Comparison of ENCODE assay signal across 11 mouse cellular contexts in genomic region chr8:61516745-61517501, GRCm38 (mm10). TPM values are rescaled to one million over a fixed set of nuclear protein-coding genes. Genes with fewer than 3 reads are reported as not detected.
A peak's percentile ranks its signal among the peaks of the same experiment; 100 is the strongest.
DNase-seq lines count a peak whose midpoint lies in the region; ATAC-seq and TF ChIP-seq lines count a peak whose summit lies in the region.
"Had no signal": no experiment of that assay in that cellular context is flagged by ENCODE, and none has a peak within 500 bp of the region (broad histone marks: within the 10 kb centered on the region; RNA-seq: fewer than 3 reads in every experiment).

No protein-coding gene starts in this region.

- H3K27me3 ChIP-seq in MEL (ENCODE audit: control insufficient read depth in 1 of 2, insufficient read depth in 2 of 2, low read length in 2 of 2): no peaks in the 10 kb centered on the region
- H3K27me3 ChIP-seq in hindbrain, embryonic 12.5 days: no peaks in the 10 kb centered on the region
- H3K27me3 ChIP-seq in midbrain, embryonic 15.5 days (replicated peaks): no peaks in the 10 kb centered on the region
- no peaks in the 10 kb centered on the region for H3K27me3 ChIP-seq in liver, embryonic 12.5 days (replicated peaks)
- H3K27me3 ChIP-seq: heart, embryonic 13.5 days; hindbrain, embryonic 15.5 days; limb, embryonic 15.5 days had no signal

- no peaks in the 10 kb centered on the region for H3K79me2 ChIP-seq in MEL (ENCODE audit: control insufficient read depth, insufficient read depth, low read length, poor library complexity)

- peaks cover 0 to 9% of the 10 kb centered on the region in 2 experiments; a peak in 2 of 4 replicates for H3K36me3 ChIP-seq in MEL (ENCODE audit: control insufficient read depth in 1 of 2, insufficient read depth in 2 of 2, low read length in 2 of 2)
- H3K36me3 ChIP-seq in hindbrain, embryonic 12.5 days: peaks cover 11% of the 10 kb centered on the region
- no peaks in the 10 kb centered on the region for H3K36me3 ChIP-seq in midbrain, embryonic 15.5 days (replicated peaks)
- no peaks in the 10 kb centered on the region; the same call in 1 of the 2 replicates for H3K36me3 ChIP-seq in liver, embryonic 12.5 days

- no peak for TF ChIP-seq POLR2A in MEL (IDR thresholded peaks at IDR 0.05; ENCODE audit: control insufficient read depth in 1 of 2, insufficient read depth in 1 of 2, low read depth in 1 of 2, low read length in 2 of 2, poor library complexity in 1 of 2)
- TF ChIP-seq POLR2A in lung, adult 2 months (IDR thresholded peaks at IDR 0.05; ENCODE audit: borderline replicate concordance, extremely low read depth, low read depth, low read length): no peak

- H3K9ac ChIP-seq in MEL (ENCODE audit: control insufficient read depth, low read depth, low read length, poor library complexity, severe bottlenecking): peak overlapping the region; percentile 66; the same call in 1 of the 2 replicates
- H3K9ac ChIP-seq in hindbrain, embryonic 12.5 days: no peak overlapping the region
- no peak overlapping the region for H3K9ac ChIP-seq in midbrain, embryonic 15.5 days
- no peak overlapping the region for H3K9ac ChIP-seq in liver, embryonic 12.5 days
- H3K9ac ChIP-seq: heart, embryonic 13.5 days; hindbrain, embryonic 15.5 days; limb, embryonic 15.5 days had no signal

- no peak overlapping the region for H3K4me2 ChIP-seq in hindbrain, embryonic 12.5 days (replicated peaks)
- peak overlapping the region; percentile 36; the same call in 1 of the 2 replicates for H3K4me2 ChIP-seq in midbrain, embryonic 15.5 days
- H3K4me2 ChIP-seq in liver, embryonic 12.5 days: no peak overlapping the region
- H3K4me2 ChIP-seq: heart, embryonic 13.5 days; limb, embryonic 15.5 days had no signal

- no peak for TF ChIP-seq RAD21 in MEL (IDR thresholded peaks at IDR 0.05; ENCODE audit: low read depth, low read length)

- no peak overlapping the region for H3K27ac ChIP-seq in MEL (ENCODE audit: control insufficient read depth, low read depth, low read length)
- peak overlapping the region; percentile 77 for H3K27ac ChIP-seq in hindbrain, embryonic 12.5 days
- H3K27ac ChIP-seq in midbrain, embryonic 15.5 days: no peak overlapping the region
- H3K27ac ChIP-seq in liver, embryonic 12.5 days: no peak overlapping the region
- H3K27ac ChIP-seq: heart, embryonic 13.5 days; left cerebral cortex, adult 2 months; limb, embryonic 15.5 days had no signal

- H3K4me3 ChIP-seq in MEL (ENCODE audit: control insufficient read depth in 1 of 2, insufficient read depth in 1 of 2, low read depth in 2 of 2, low read length in 2 of 2): peak overlapping the region; percentile 62 to 81
- no peak overlapping the region for H3K4me3 ChIP-seq in hindbrain, embryonic 12.5 days
- no peak overlapping the region for H3K4me3 ChIP-seq in midbrain, embryonic 15.5 days
- no peak overlapping the region for H3K4me3 ChIP-seq in liver, embryonic 12.5 days
- no peak overlapping the region for H3K4me3 ChIP-seq in lung, adult 2 months (replicated peaks; ENCODE audit: extremely low read depth, low read depth, low read length)
- H3K4me3 ChIP-seq: heart, embryonic 13.5 days; limb, embryonic 15.5 days had no signal

- no peak for TF ChIP-seq CTCF in MEL (IDR thresholded peaks at IDR 0.05 in 2 of 3, conservative IDR thresholded peaks at IDR 0.05 in 1 of 3; ENCODE audit: control insufficient read depth in 1 of 3, insufficient read depth in 1 of 3, low read depth in 2 of 3, low read length in 3 of 3, poor library complexity in 1 of 3, severe bottlenecking in 1 of 3)
- no peak for TF ChIP-seq CTCF in lung, adult 2 months (IDR thresholded peaks at IDR 0.05; ENCODE audit: insufficient read depth, low read length)

- ATAC-seq in hindbrain, embryonic 12.5 days (ENCODE audit: low FRiP score): peak; percentile 44
- ATAC-seq in midbrain, embryonic 15.5 days (replicated peaks): 0 out of 2 replicates have a peak, but pooled peaks have one; percentile 28
- ATAC-seq in liver, embryonic 12.5 days: no peak

- TF ChIP-seq EP300 in MEL (IDR thresholded peaks at IDR 0.05; ENCODE audit: low read depth in 1 of 2, low read length in 2 of 2): no peak

- WGBS in hindbrain, embryonic 12.5 days: 67% methylated on average over 8 of the region's 8 CpGs
- WGBS in midbrain, embryonic 15.5 days: 52% methylated on average over 8 of the region's 8 CpGs
- WGBS in liver, embryonic 12.5 days (ENCODE audit: insufficient replicate concordance): 74% methylated on average over 8 of the region's 8 CpGs
- 79% methylated on average over 8 of the region's 8 CpGs for WGBS in lung, adult 2 months

- H3K9me3 ChIP-seq in MEL (replicated peaks; ENCODE audit: insufficient read depth, low read length): no peaks in the 10 kb centered on the region
- H3K9me3 ChIP-seq in hindbrain, embryonic 12.5 days (replicated peaks): no peaks in the 10 kb centered on the region
- H3K9me3 ChIP-seq in midbrain, embryonic 15.5 days: no peaks in the 10 kb centered on the region
- H3K9me3 ChIP-seq in liver, embryonic 12.5 days (replicated peaks): no peaks in the 10 kb centered on the region
- H3K9me3 ChIP-seq: heart, embryonic 13.5 days; hindbrain, embryonic 15.5 days; limb, embryonic 15.5 days had no signal

- DNase-seq in MEL (ENCODE audit: low read depth, low spot score): peak; percentile 4
- DNase-seq in ZHBTc4 (ENCODE audit: low read depth, low spot score): peak; percentile 9
- DNase-seq in cerebellum, postnatal 4 days (ENCODE audit: low spot score in 2 of 2): no peak
- no peak for DNase-seq in lung, adult 2 months

- peaks cover 5 to 6% of the 10 kb centered on the region in 2 experiments for H3K4me1 ChIP-seq in MEL (ENCODE audit: control insufficient read depth in 1 of 2, insufficient read depth in 2 of 2, low read length in 2 of 2)
- H3K4me1 ChIP-seq in hindbrain, embryonic 12.5 days: peaks cover 17% of the 10 kb centered on the region
- H3K4me1 ChIP-seq in midbrain, embryonic 15.5 days: peaks cover 21% of the 10 kb centered on the region
- H3K4me1 ChIP-seq in liver, embryonic 12.5 days: 0 out of 2 replicates have a peak, but pooled peaks cover 6% of the 10 kb centered on the region
- H3K4me1 ChIP-seq in lung, adult 2 months (ENCODE audit: control insufficient read depth, insufficient read depth, low read length): no peaks in the 10 kb centered on the region
- H3K4me1 ChIP-seq: heart, embryonic 13.5 days had no signal

TF ChIP-seq in MEL, 35 proteins besides CTCF, POLR2A, EP300 and RAD21:
- TF ChIP-seq MAFK (IDR thresholded peaks at IDR 0.05; ENCODE audit: borderline replicate concordance, low read depth, low read length) (no peak), GATA1 (IDR thresholded peaks at IDR 0.05; ENCODE audit: low read depth, low read length) (no peak), ZKSCAN1 (IDR thresholded peaks at IDR 0.05; ENCODE audit: low read depth, low read length) (no peak), ZC3H11A (IDR thresholded peaks at IDR 0.05; ENCODE audit: low read depth, low read length) (no peak)

RNA-seq across cellular contexts. Expression of gene Cbr4, which starts 29.4 kb away (rescaled TPM):
- 15.4 and 19.7 TPM in 2 replicates for total RNA-seq in MEL (2012; rRNA removed)
- 10 to 100 TPM in 1 of 2 experiments, not detected in 1; 15.8 TPM for polyA plus RNA-seq in MEL (2012; ENCODE audit: insufficient read depth in 1 of 2, insufficient read length in 2 of 2, low read depth in 1 of 2, low replicate concordance in 2 of 2, missing spikeins in 1 of 2)
- 23.5 and 27.7 TPM in 2 replicates for polyA plus RNA-seq in hindbrain, embryonic 12.5 days (2016; fragmentation: Nextera tagmentation; extraction: Ambion mirVana)
- polyA plus RNA-seq in midbrain, embryonic 15.5 days (2015; fragmentation: Nextera tagmentation; extraction: Ambion mirVana): 16.1 and 18.6 TPM in 2 replicates
- polyA plus RNA-seq in liver, embryonic 12.5 days (2016; fragmentation: Nextera tagmentation; extraction: Ambion mirVana): 19.6 and 21.8 TPM in 2 replicates
- polyA plus RNA-seq in lung, adult 2 months (2012; rRNA removed): 3.6 and 5.6 TPM in 2 replicates

Comparison
In these comparisons a context has a peak if more than half of its experiments do, and no peak if none do; other contexts are left out.
1. DNase-seq: peak in MEL (single experiment) and ZHBTc4 (single experiment); none in cerebellum, postnatal 4 days (0 of 2) and lung, adult 2 months (single experiment).
2. H3K4me3 ChIP-seq: peak in MEL (2 of 2); none in hindbrain, embryonic 12.5 days (single experiment), midbrain, embryonic 15.5 days (single experiment), liver, embryonic 12.5 days (single experiment) and lung, adult 2 months (single experiment).